Mouse (Mus musculus) heart, embryonic 13.5 days (tissue): Measurements from ENCODE around the gene Zfp629. TPM values are rescaled to one million over a fixed set of nuclear protein-coding genes. Genes with fewer than 3 reads are reported as not detected.

Experiments
- ATAC-seq: fragments of 200-750 bp; cut with Nextera tagmentation; 2 replicates; pipeline ENCODE4 v1.8.0; 2017; ENCODE audit warnings: moderate TSS enrichment; ENCODE audit not compliant: insufficient number of reproducible peaks, low FRiP score, low TSS enrichment; ENCODE audit errors: extremely low read depth
- H3K27ac ChIP-seq: fragments of 300-500 bp; sonication (generic); replicated peaks from 2 replicates; pipeline ENCODE4 v1.5.1; 2015; ENCODE audit warnings: moderate library complexity, mild to moderate bottlenecking, inconsistent platforms
- H3K27me3 ChIP-seq: fragments of 300-500 bp; sonication (generic); replicated peaks from 2 replicates; pipeline ENCODE4 v1.6.1; 2015; ENCODE audit warnings: mild to moderate bottlenecking, inconsistent platforms
- H3K36me3 ChIP-seq: fragments of 300-500 bp; sonication (generic); 2 replicates; pipeline ENCODE4 v1.6.1; 2015; ENCODE audit warnings: mild to moderate bottlenecking, inconsistent platforms
- H3K4me1 ChIP-seq: fragments of 300-500 bp; sonication (generic); 2 replicates; pipeline ENCODE4 v1.6.1; 2015; ENCODE audit warnings: inconsistent platforms
- H3K4me2 ChIP-seq: fragments of 300-500 bp; sonication (generic); 2 replicates; pipeline ENCODE4 v1.6.1; 2015; ENCODE audit warnings: inconsistent platforms, mild to moderate bottlenecking, moderate library complexity
- H3K4me3 ChIP-seq: fragments of 300-500 bp; sonication (generic); 2 replicates; pipeline ENCODE4 v1.5.1; 2015; ENCODE audit warnings: moderate library complexity, mild to moderate bottlenecking, inconsistent platforms
- H3K9ac ChIP-seq: fragments of 300-500 bp; sonication (generic); 2 replicates; pipeline ENCODE4 v1.6.1; 2015; ENCODE audit warnings: inconsistent platforms, mild to moderate bottlenecking, moderate library complexity
- H3K9me3 ChIP-seq: fragments of 300-500 bp; sonication (generic); 2 replicates; pipeline ENCODE4 v1.6.1; 2016; ENCODE audit warnings: inconsistent platforms
- WGBS: fragments of 180-500 bp; shearing (Covaris S2); methylation state at CpG from one replicate; pipeline ENCODE4 v1.1.7; 2015; ENCODE audit warnings: mixed read lengths; 5-methylcytosine and 5-hydroxymethylcytosine counted together
- polyA plus RNA-seq: library from polyadenylated mRNA; unstranded; fragments of >200 nt; fragmentation: Nextera tagmentation; extraction: Ambion mirVana; gene quantifications from 2 replicates; pipeline ENCODE4 v1.2.1, GENCODE M21; 2015

Zfp629 gene
- polyA plus RNA-seq, 1 experiment from 2014 or later, result 9.5 TPM

GRCm38 (mm10) chr7:127591108-127591507, 24.5 kb downstream of the Zfp629 start:
- no peaks in the 10 kb centered on the region for H3K9me3 ChIP-seq
- no peak for ATAC-seq
- no peaks in the 10 kb centered on the region for H3K27me3 ChIP-seq
- H3K27ac ChIP-seq, result no peak overlapping the region
- peaks cover 67% of the 10 kb centered on the region for H3K36me3 ChIP-seq
- 77% methylated on average over 10 of the region's 10 CpGs for whole genome bisulfite sequencing
- H3K4me1 ChIP-seq, result peaks cover 18% of the 10 kb centered on the region
- no peak overlapping the region for H3K4me2 ChIP-seq
- no peak overlapping the region for H3K4me3 ChIP-seq
- no peak overlapping the region for H3K9ac ChIP-seq

- peaks cover 58% of the 10 kb centered on the region for H3K36me3 ChIP-seq
- 89% methylated on average over 9 of the region's 9 CpGs for WGBS
- peaks cover 18% of the 10 kb centered on the region for H3K4me1 ChIP-seq
- H3K27me3 ChIP-seq, result no peaks in the 10 kb centered on the region
- no peak for ATAC-seq
- H3K9me3 ChIP-seq, result no peaks in the 10 kb centered on the region
- H3K9ac ChIP-seq, result peak overlapping the region; percentile 97
- H3K4me2 ChIP-seq, result peak overlapping the region; percentile 87
- H3K27ac ChIP-seq, result no peak overlapping the region
- peak overlapping the region; percentile 96 for H3K4me3 ChIP-seq
Measured at GRCm38 (mm10) chr7:127589637-127590036, 26.0 kb downstream of the Zfp629 start.

GRCm38 (mm10) chr7:127588901-127589300, 26.7 kb downstream of the Zfp629 start:
- no peak for ATAC-seq

GRCm38 (mm10) chr7:127588011-127588871, 27.4 kb downstream of the Zfp629 start, which contains the start of the genes Ccdc189 and Rnf40:
Ccdc189 (minus strand) TSS chr7:127588595.
Rnf40 (plus strand) TSS chr7:127588767.
- Histone ChIP-seq H3K9me3 (no peaks in the 10 kb centered on the region), H3K36me3 (peaks cover 57% of the 10 kb centered on the region), H3K27ac (peak within 1 kb of the TSS; percentile 76), H3K4me1 (peaks cover 18% of the 10 kb centered on the region), H3K4me2 (peak within 1 kb of the TSS; percentile 87), H3K9ac (peak within 1 kb of the TSS; percentile 97), H3K4me3 (peak within 1 kb of the TSS; percentile 96), H3K27me3 (no peaks in the 10 kb centered on the region)
- under 1% methylated on average over 50 of the region's 50 CpGs for WGBS
- ATAC-seq, result peak; percentile 96

More at GRCm38 (mm10) chr7:127588901-127589300, 26.7 kb downstream of the Zfp629 start:
- Histone ChIP-seq H3K4me3 (peak overlapping the region; percentile 96), H3K4me1 (peaks cover 18% of the 10 kb centered on the region), H3K27ac (peak overlapping the region; percentile 58), H3K4me2 (peak overlapping the region; percentile 87), H3K9me3 (no peaks in the 10 kb centered on the region), H3K27me3 (no peaks in the 10 kb centered on the region), H3K9ac (peak overlapping the region; percentile 97), H3K36me3 (peaks cover 57% of the 10 kb centered on the region)
- WGBS, result 4% methylated on average over 29 of the region's 29 CpGs

- H3K9me3 ChIP-seq, result no peaks in the 10 kb centered on the region
- WGBS, result 61% methylated on average over 5 of the region's 5 CpGs
- H3K4me3 ChIP-seq, result peak overlapping the region; percentile 96
- H3K27me3 ChIP-seq, result no peaks in the 10 kb centered on the region
- H3K9ac ChIP-seq, result peak overlapping the region; percentile 80
- peaks cover 18% of the 10 kb centered on the region for H3K4me1 ChIP-seq
- peaks cover 57% of the 10 kb centered on the region for H3K36me3 ChIP-seq
- no peak for ATAC-seq
- peak overlapping the region; percentile 76; the same call in 1 of the 2 replicates for H3K27ac ChIP-seq
- H3K4me2 ChIP-seq, result peak overlapping the region; percentile 87
Measured at GRCm38 (mm10) chr7:127587196-127587595, 28.4 kb downstream of the Zfp629 start.

GRCm38 (mm10) chr7:127586149-127586548, 29.4 kb downstream of the Zfp629 start:
- WGBS, result 69% methylated on average over 6 of the region's 6 CpGs
- no peak overlapping the region for H3K9ac ChIP-seq
- H3K4me1 ChIP-seq, result peaks cover 18% of the 10 kb centered on the region
- no peaks in the 10 kb centered on the region for H3K27me3 ChIP-seq
- ATAC-seq, result no peak
- peaks cover 57% of the 10 kb centered on the region for H3K36me3 ChIP-seq
- H3K4me2 ChIP-seq, result no peak overlapping the region
- no peak overlapping the region for H3K27ac ChIP-seq
- H3K9me3 ChIP-seq, result no peaks in the 10 kb centered on the region
- no peak overlapping the region for H3K4me3 ChIP-seq

GRCm38 (mm10) chr7:127585031-127585430, 30.6 kb downstream of the Zfp629 start:
- H3K4me2 ChIP-seq, result no peak overlapping the region
- 75% methylated on average over 7 of the region's 7 CpGs for WGBS
- H3K36me3 ChIP-seq, result peaks cover 58% of the 10 kb centered on the region
- no peaks in the 10 kb centered on the region for H3K9me3 ChIP-seq
- H3K4me1 ChIP-seq, result peaks cover 18% of the 10 kb centered on the region
- H3K4me3 ChIP-seq, result no peak overlapping the region
- no peaks in the 10 kb centered on the region for H3K27me3 ChIP-seq
- H3K27ac ChIP-seq, result no peak overlapping the region
- ATAC-seq, result no peak
- H3K9ac ChIP-seq, result no peak overlapping the region

GRCm38 (mm10) chr7:127583260-127583659, 32.3 kb downstream of the Zfp629 start:
- Histone ChIP-seq H3K27me3 (no peaks in the 10 kb centered on the region), H3K27ac (no peak overlapping the region), H3K9ac (no peak overlapping the region), H3K36me3 (peaks cover 67% of the 10 kb centered on the region), H3K9me3 (no peaks in the 10 kb centered on the region), H3K4me2 (no peak overlapping the region), H3K4me1 (peaks cover 9% of the 10 kb centered on the region), H3K4me3 (no peak overlapping the region)
- ATAC-seq, result no peak
- 84% methylated on average over 6 of the region's 6 CpGs for WGBS

- ATAC-seq, result no peak
- Histone ChIP-seq H3K9ac (peak overlapping the region; percentile 95), H3K4me2 (peak overlapping the region; percentile 81), H3K4me1 (peaks cover 25% of the 10 kb centered on the region), H3K27me3 (no peaks in the 10 kb centered on the region), H3K36me3 (peaks cover 36% of the 10 kb centered on the region), H3K27ac (peak overlapping the region; percentile 62), H3K9me3 (no peaks in the 10 kb centered on the region), H3K4me3 (peak overlapping the region; percentile 83)
- 13% methylated on average over 7 of the region's 7 CpGs for WGBS
Measured at GRCm38 (mm10) chr7:127574115-127574514, 41.5 kb downstream of the Zfp629 start.

GRCm38 (mm10) chr7:127573503-127574008, 42.0 kb downstream of the Zfp629 start:
- H3K4me2 ChIP-seq, result peak overlapping the region; percentile 81
- peak overlapping the region; percentile 83 for H3K4me3 ChIP-seq
- H3K9ac ChIP-seq, result peak overlapping the region; percentile 95
- no peaks in the 10 kb centered on the region for H3K9me3 ChIP-seq
- peaks cover 25% of the 10 kb centered on the region for H3K4me1 ChIP-seq
- ATAC-seq, result 0 out of 2 replicates have a peak, but pooled peaks have one; percentile 9
- peaks cover 36% of the 10 kb centered on the region for H3K36me3 ChIP-seq
- peak overlapping the region; percentile 62 for H3K27ac ChIP-seq
- under 1% methylated on average over 28 of the region's 28 CpGs for WGBS
- H3K27me3 ChIP-seq, result no peaks in the 10 kb centered on the region

- no peaks in the 10 kb centered on the region for H3K9me3 ChIP-seq
- no peaks in the 10 kb centered on the region for H3K27me3 ChIP-seq
- peak within 1 kb of the TSS; percentile 68 for H3K27ac ChIP-seq
- peaks cover 35% of the 10 kb centered on the region for H3K36me3 ChIP-seq
- H3K4me3 ChIP-seq, result peak within 1 kb of the TSS; percentile 83
- peaks cover 25% of the 10 kb centered on the region for H3K4me1 ChIP-seq
- H3K4me2 ChIP-seq, result peak within 1 kb of the TSS; percentile 81
- WGBS, result under 1% methylated on average over 17 of the region's 17 CpGs
- peak within 1 kb of the TSS; percentile 95 for H3K9ac ChIP-seq
- ATAC-seq, result peak; percentile 91
Measured at GRCm38 (mm10) chr7:127572895-127573471, 42.6 kb downstream of the Zfp629 start, which contains the start of gene Phkg2. Phkg2 (plus strand) TSS chr7:127573340.
